Mouse (Mus musculus): Measurements from ENCODE around the gene Galm. TPM values are rescaled to one million over a fixed set of nuclear protein-coding genes. Genes with fewer than 3 reads are reported as not detected.
A peak's percentile ranks its signal among the peaks of the same experiment; 100 is the strongest.

Galm gene
- polyA plus RNA-seq (2014; fragmentation: Nextera tagmentation; extraction: Ambion mirVana), result 35.1 and 38.4 TPM in 2 replicates

DNA sequence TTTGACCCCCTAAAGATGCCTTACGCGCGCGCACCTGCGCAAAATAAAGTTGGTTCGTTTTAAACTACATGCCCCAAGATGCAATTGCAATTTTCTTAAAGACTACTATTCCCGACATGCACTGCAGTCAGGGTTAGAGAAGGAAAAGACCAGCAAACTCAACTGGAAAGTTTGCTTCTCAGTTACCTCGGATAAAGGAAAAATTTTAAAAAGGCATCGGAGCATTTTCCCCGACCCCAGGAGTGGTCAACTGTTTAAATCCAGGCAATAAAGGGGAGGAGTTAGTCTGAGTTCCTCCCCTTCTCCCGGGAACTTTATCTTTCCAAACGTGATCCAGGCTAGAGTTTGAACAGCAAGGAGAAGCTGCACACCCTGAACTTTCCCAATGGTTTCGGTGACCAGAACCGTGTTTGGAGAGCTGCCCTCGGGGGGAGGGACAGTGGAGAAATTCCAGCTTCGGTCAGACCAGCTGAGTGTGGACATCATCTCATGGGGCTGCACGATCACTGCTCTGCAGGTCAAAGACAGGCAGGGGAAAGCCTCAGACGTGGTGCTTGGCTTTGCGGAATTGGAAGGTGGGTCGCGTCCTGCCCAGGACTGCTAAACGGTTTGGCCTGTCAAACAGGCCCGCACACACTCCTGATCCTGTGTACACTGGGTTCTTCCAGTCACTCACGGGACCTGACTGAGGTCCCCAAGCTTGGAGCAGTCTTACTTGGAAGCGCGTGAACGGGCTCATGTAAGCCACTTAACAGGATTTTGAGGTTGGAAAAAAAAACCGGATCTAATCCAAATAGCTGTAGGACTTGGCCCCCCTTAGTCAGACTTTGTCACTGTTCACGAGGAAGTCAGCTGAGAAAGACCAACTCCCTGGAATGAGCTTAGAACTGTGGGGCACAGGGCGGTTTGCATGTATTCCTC is at the start of gene Galm:
Gene Galm, plus strand, starts transcription at position 141 of the 921 bp plus-strand sequence.
- H3K9ac ChIP-seq (ENCODE audit: low read length), result peak within 1 kb of the TSS; percentile 53
- H3K27me3 ChIP-seq (replicated peaks; ENCODE audit: control insufficient read depth, insufficient read depth, low read length), result no peaks in the 10 kb centered on the region
- H3K27ac ChIP-seq (ENCODE audit: low read depth), result peak within 1 kb of the TSS; percentile 78
- DNase-seq (ENCODE audit: low spot score), result peak; percentile 86
- H3K4me2 ChIP-seq (ENCODE audit: low read length), result peak within 1 kb of the TSS; percentile 73
- H3K9me3 ChIP-seq (ENCODE audit: control insufficient read depth, low read length), result no peaks in the 10 kb centered on the region
- H3K4me1 ChIP-seq (replicated peaks; ENCODE audit: control insufficient read depth, insufficient read depth, low read length), result peaks cover 10% of the 10 kb centered on the region
- peak within 1 kb of the TSS; percentile 56 for H3K4me3 ChIP-seq (ENCODE audit: low read depth, low read length)
- H3K36me3 ChIP-seq (ENCODE audit: control insufficient read depth, insufficient read depth, low read length), result no peaks in the 10 kb centered on the region
- peak; percentile 68 for ATAC-seq (replicated peaks; ENCODE audit: low FRiP score, low TSS enrichment, low read depth)
- 5% methylated on average over 30 of the region's 30 CpGs for WGBS

GRCm38 (mm10) chr17:80078726-80079125 is 48.5 kb upstream of the Galm start:
- no peaks in the 10 kb centered on the region for H3K27me3 ChIP-seq (replicated peaks; ENCODE audit: control insufficient read depth, insufficient read depth, low read length)
- H3K27ac ChIP-seq (ENCODE audit: low read depth), result no peak overlapping the region
- no peaks in the 10 kb centered on the region for H3K9me3 ChIP-seq (ENCODE audit: control insufficient read depth, low read length)
- WGBS, result 91% methylated on average over 4 of the region's 4 CpGs
- ATAC-seq (replicated peaks; ENCODE audit: low FRiP score, low TSS enrichment, low read depth) (no peak), DNase-seq (ENCODE audit: low spot score) (no peak)
- no peaks in the 10 kb centered on the region for H3K36me3 ChIP-seq (ENCODE audit: control insufficient read depth, insufficient read depth, low read length)
- no peak overlapping the region for H3K4me2 ChIP-seq (ENCODE audit: low read length)
- H3K4me1 ChIP-seq (replicated peaks; ENCODE audit: control insufficient read depth, insufficient read depth, low read length), result no peaks in the 10 kb centered on the region
- H3K9ac ChIP-seq (ENCODE audit: low read length), result no peak overlapping the region
- no peak overlapping the region for H3K4me3 ChIP-seq (ENCODE audit: low read depth, low read length)

- ATAC-seq (replicated peaks; ENCODE audit: low FRiP score, low TSS enrichment, low read depth), result no peak
- H3K27ac ChIP-seq (ENCODE audit: low read depth), result no peak overlapping the region
- no peak overlapping the region for H3K9ac ChIP-seq (ENCODE audit: low read length)
- H3K4me1 ChIP-seq (replicated peaks; ENCODE audit: control insufficient read depth, insufficient read depth, low read length), result no peaks in the 10 kb centered on the region
- H3K4me2 ChIP-seq (ENCODE audit: low read length), result no peak overlapping the region
- DNase-seq (ENCODE audit: low spot score), result no peak
- no peaks in the 10 kb centered on the region for H3K9me3 ChIP-seq (ENCODE audit: control insufficient read depth, low read length)
- no peak overlapping the region for H3K4me3 ChIP-seq (ENCODE audit: low read depth, low read length)
- 73% methylated on average over 6 of the region's 6 CpGs for WGBS
- no peaks in the 10 kb centered on the region for H3K27me3 ChIP-seq (replicated peaks; ENCODE audit: control insufficient read depth, insufficient read depth, low read length)
- no peaks in the 10 kb centered on the region for H3K36me3 ChIP-seq (ENCODE audit: control insufficient read depth, insufficient read depth, low read length)
Measured at GRCm38 (mm10) chr17:80083223-80083622, 44.0 kb upstream of the Galm start.

- H3K27ac ChIP-seq (ENCODE audit: low read depth), result no peak overlapping the region
- 77% methylated on average over 9 of the region's 9 CpGs for WGBS
- H3K9ac ChIP-seq (ENCODE audit: low read length), result no peak overlapping the region
- H3K4me2 ChIP-seq (ENCODE audit: low read length), result no peak overlapping the region
- ATAC-seq (replicated peaks; ENCODE audit: low FRiP score, low TSS enrichment, low read depth), result no peak
- H3K4me1 ChIP-seq (replicated peaks; ENCODE audit: control insufficient read depth, insufficient read depth, low read length), result no peaks in the 10 kb centered on the region
- no peak for DNase-seq (ENCODE audit: low spot score)
- H3K36me3 ChIP-seq (ENCODE audit: control insufficient read depth, insufficient read depth, low read length), result no peaks in the 10 kb centered on the region
- no peaks in the 10 kb centered on the region for H3K9me3 ChIP-seq (ENCODE audit: control insufficient read depth, low read length)
- H3K4me3 ChIP-seq (ENCODE audit: low read depth, low read length), result no peak overlapping the region
- H3K27me3 ChIP-seq (replicated peaks; ENCODE audit: control insufficient read depth, insufficient read depth, low read length), result no peaks in the 10 kb centered on the region
Measured at GRCm38 (mm10) chr17:80084424-80084823, 42.8 kb upstream of the Galm start.

GRCm38 (mm10) chr17:80086591-80086990 is 40.7 kb upstream of the Galm start:
- ATAC-seq (replicated peaks; ENCODE audit: low FRiP score, low TSS enrichment, low read depth) (no peak), DNase-seq (ENCODE audit: low spot score) (no peak)
- Histone ChIP-seq H3K4me2 (ENCODE audit: low read length) (no peak overlapping the region), H3K36me3 (ENCODE audit: control insufficient read depth, insufficient read depth, low read length) (no peaks in the 10 kb centered on the region), H3K4me1 (replicated peaks; ENCODE audit: control insufficient read depth, insufficient read depth, low read length) (no peaks in the 10 kb centered on the region), H3K27ac (ENCODE audit: low read depth) (no peak overlapping the region), H3K4me3 (ENCODE audit: low read depth, low read length) (no peak overlapping the region), H3K9ac (ENCODE audit: low read length) (no peak overlapping the region), H3K9me3 (ENCODE audit: control insufficient read depth, low read length) (no peaks in the 10 kb centered on the region), H3K27me3 (replicated peaks; ENCODE audit: control insufficient read depth, insufficient read depth, low read length) (no peaks in the 10 kb centered on the region)
- WGBS, result 79% methylated on average over 11 of the region's 11 CpGs

DNA sequence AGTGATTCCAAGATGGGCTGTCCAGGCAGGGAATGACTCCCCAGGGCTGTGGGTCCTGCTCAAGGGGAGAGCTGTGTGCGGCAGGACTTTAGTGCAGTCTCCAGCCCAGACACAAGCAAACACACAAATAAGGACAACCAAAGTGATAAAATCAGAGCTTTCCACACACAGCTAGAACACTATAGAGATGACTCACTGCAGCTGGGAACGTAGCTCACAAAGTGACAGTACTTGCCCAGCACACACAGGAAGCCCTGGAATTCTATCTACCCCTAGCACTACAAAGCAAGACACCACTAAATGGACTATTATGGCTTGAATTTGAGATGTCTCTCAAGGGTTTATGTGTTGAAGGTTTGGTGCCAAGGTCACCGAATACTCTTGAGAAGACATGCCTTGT is 39.1 kb upstream of the Galm start:
- H3K4me1 ChIP-seq (replicated peaks; ENCODE audit: control insufficient read depth, insufficient read depth, low read length), result no peaks in the 10 kb centered on the region
- no peak overlapping the region for H3K27ac ChIP-seq (ENCODE audit: low read depth)
- ATAC-seq (replicated peaks; ENCODE audit: low FRiP score, low TSS enrichment, low read depth), result no peak
- no peak overlapping the region for H3K4me3 ChIP-seq (ENCODE audit: low read depth, low read length)
- H3K4me2 ChIP-seq (ENCODE audit: low read length), result no peak overlapping the region
- no peak overlapping the region for H3K9ac ChIP-seq (ENCODE audit: low read length)
- H3K36me3 ChIP-seq (ENCODE audit: control insufficient read depth, insufficient read depth, low read length), result no peaks in the 10 kb centered on the region
- no peak for DNase-seq (ENCODE audit: low spot score)
- H3K9me3 ChIP-seq (ENCODE audit: control insufficient read depth, low read length), result no peaks in the 10 kb centered on the region
- 89% methylated on average over 3 of the region's 3 CpGs for WGBS
- no peaks in the 10 kb centered on the region for H3K27me3 ChIP-seq (replicated peaks; ENCODE audit: control insufficient read depth, insufficient read depth, low read length)

DNA sequence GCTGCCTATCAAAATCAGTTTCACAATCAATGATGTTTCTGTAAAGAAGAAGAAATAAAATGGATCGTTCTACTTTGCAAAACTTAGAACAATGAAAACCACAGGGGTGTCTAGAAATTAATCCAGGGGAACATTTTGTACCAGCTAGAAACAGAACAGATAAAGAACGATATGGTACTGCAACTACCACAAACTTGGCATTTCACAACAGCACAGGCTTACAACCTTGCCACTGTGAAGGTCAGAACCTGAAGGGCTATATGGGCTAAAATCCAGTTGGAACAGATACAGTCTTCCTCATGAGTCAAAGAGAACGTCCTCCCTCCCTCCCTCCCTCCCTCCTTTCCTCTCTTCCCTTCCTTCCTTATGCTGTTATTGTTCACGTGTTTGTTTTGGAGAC is 36.7 kb upstream of the Galm start:
- no peak overlapping the region for H3K27ac ChIP-seq (ENCODE audit: low read depth)
- WGBS, result 74% methylated on average over 4 of the region's 4 CpGs

DNA sequence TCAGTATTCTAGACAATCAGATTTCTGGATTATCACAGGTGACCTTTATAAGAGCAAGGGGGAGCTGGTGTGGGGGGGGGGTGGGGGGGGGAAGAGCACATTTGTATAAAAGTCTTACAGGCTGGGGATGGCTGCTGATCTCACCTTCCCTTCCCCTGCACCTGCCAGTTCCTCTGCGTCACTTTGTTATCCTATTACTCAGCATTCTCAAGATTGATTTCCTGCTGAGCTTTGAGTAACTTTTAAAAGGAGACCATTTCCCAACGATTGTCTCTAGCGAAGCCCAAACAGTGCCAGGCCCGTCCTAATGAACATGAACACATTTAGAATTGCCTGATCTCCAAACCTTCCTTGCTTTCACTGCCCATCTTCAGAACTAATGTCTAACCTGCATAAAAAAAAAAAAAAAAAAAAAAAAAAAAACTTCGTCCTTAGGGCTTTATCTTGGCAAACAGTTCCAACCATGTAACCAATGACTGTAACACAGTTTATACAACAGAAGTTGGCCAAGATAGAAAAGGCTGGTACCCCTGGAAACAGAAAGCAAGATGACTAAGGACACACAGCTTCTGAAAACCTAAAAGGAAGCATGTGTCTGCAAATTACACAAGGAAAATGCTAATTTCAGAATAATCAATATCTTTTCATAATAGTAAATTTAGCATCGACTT is 35.3 kb upstream of the Galm start:
- H3K4me3 ChIP-seq (ENCODE audit: low read depth, low read length), result no peak overlapping the region
- no peak overlapping the region for H3K4me2 ChIP-seq (ENCODE audit: low read length)
- no peak overlapping the region for H3K9ac ChIP-seq (ENCODE audit: low read length)
- H3K36me3 ChIP-seq (ENCODE audit: control insufficient read depth, insufficient read depth, low read length), result no peaks in the 10 kb centered on the region
- WGBS, result 58% methylated on average over 6 of the region's 6 CpGs
- no peaks in the 10 kb centered on the region for H3K27me3 ChIP-seq (replicated peaks; ENCODE audit: control insufficient read depth, insufficient read depth, low read length)
- H3K4me1 ChIP-seq (replicated peaks; ENCODE audit: control insufficient read depth, insufficient read depth, low read length), result peaks cover 7% of the 10 kb centered on the region
- no peaks in the 10 kb centered on the region for H3K9me3 ChIP-seq (ENCODE audit: control insufficient read depth, low read length)
- no peak for DNase-seq (ENCODE audit: low spot score)
- H3K27ac ChIP-seq (ENCODE audit: low read depth), result no peak overlapping the region
- no peak for ATAC-seq (replicated peaks; ENCODE audit: low FRiP score, low TSS enrichment, low read depth)

More for the DNA sequence above, 36.7 kb upstream of the Galm start:
- Histone ChIP-seq H3K36me3 (ENCODE audit: control insufficient read depth, insufficient read depth, low read length) (no peaks in the 10 kb centered on the region), H3K4me3 (ENCODE audit: low read depth, low read length) (no peak overlapping the region), H3K4me1 (replicated peaks; ENCODE audit: control insufficient read depth, insufficient read depth, low read length) (no peaks in the 10 kb centered on the region; the same call in 1 of the 2 replicates), H3K27me3 (replicated peaks; ENCODE audit: control insufficient read depth, insufficient read depth, low read length) (no peaks in the 10 kb centered on the region), H3K4me2 (ENCODE audit: low read length) (no peak overlapping the region), H3K9me3 (ENCODE audit: control insufficient read depth, low read length) (no peaks in the 10 kb centered on the region), H3K9ac (ENCODE audit: low read length) (no peak overlapping the region)
- ATAC-seq (replicated peaks; ENCODE audit: low FRiP score, low TSS enrichment, low read depth), result no peak
- DNase-seq (ENCODE audit: low spot score), result no peak

Measured in intestine, embryonic 14.5 days (tissue).